Mouse (Mus musculus): ENCODE data around the gene Dact1. TPM values are rescaled to one million over a fixed set of nuclear protein-coding genes. Genes with fewer than 3 reads are reported as not detected.

The Dact1 gene
- polyA plus RNA-seq, 1 experiment from 2014 or later = 3.4 TPM

Other genes with a start within 250 kb of the Dact1 start
- not detected in 2 replicates for gene Tomm20l, start 198.5 kb upstream of the Dact1 start, polyA plus RNA-seq (2016; fragmentation: Nextera tagmentation; extraction: Ambion mirVana)
- gene Timm9, start 173.2 kb upstream of the Dact1 start, polyA plus RNA-seq (2016; fragmentation: Nextera tagmentation; extraction: Ambion mirVana) = 77.2 and 84.2 TPM in 2 replicates
- gene 2700049A03Rik, start 173.0 kb upstream of the Dact1 start, polyA plus RNA-seq (2016; fragmentation: Nextera tagmentation; extraction: Ambion mirVana) = 7.3 and 8.0 TPM in 2 replicates

All from liver, embryonic 12.5 days (tissue).